Mouse (Mus musculus): ENCODE results near the gene Ctsf. TPM values are rescaled to one million over a fixed set of nuclear protein-coding genes. Genes with fewer than 3 reads are reported as not detected.
A peak's percentile ranks its signal among the peaks of the same experiment; 100 is the strongest.
"Not testable (repeated sequence)": the region's sequence is repeated elsewhere in the genome, so short reads cannot be mapped to it uniquely, and the experiment has no call there.

The Ctsf gene
- total RNA-seq, 2 experiments from 2014 or later = 102 to 112 TPM

DNA sequence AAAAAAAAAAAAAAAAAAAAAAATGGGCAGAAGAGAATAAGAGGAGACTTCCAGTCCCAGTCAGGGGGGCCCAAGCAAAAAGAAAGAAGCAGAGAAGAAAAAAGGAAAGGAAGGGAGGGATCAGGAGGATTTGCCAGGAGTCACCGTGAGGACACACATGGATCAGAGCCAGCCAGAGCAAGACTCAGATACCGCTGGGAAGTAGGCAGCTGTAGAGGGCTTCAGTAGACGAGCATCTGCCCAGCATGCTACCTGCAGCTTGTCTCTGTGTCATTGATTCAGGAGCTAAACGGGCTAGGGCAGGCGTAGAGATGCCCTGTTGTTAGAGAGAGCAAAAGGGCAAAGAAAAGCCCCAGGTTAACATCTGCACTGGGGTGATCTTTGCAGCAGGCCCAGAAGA lies 4.6 kb upstream of the Ctsf start:
- no peak for DNase-seq

- DNase-seq = no peak
Measured at GRCm38 (mm10) chr19:4855470-4855820, 515 bp downstream of the Ctsf start.

- no peak for DNase-seq
Measured at GRCm38 (mm10) chr19:4855951-4856350, 1.0 kb downstream of the Ctsf start.

DNA sequence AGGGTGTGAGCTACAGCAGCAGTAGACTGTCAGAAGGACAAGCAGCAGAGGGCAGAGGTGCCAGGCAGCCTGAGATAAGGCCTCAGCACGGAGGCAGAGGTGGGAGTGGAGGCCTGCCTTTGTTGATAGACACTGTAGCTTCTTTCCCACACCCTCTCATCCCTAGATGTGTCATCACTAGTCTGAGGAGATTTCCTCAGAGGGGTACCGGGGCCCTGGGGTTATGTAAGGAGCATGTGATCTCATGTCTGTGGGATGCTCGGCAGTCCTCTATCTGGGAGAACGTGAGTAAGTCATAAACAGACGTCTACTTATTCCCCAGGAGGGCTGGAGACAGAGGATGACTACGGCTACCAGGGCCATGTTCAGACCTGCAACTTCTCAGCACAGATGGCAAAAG lies 4.2 kb downstream of the Ctsf start:
- no peak for DNase-seq

DNA sequence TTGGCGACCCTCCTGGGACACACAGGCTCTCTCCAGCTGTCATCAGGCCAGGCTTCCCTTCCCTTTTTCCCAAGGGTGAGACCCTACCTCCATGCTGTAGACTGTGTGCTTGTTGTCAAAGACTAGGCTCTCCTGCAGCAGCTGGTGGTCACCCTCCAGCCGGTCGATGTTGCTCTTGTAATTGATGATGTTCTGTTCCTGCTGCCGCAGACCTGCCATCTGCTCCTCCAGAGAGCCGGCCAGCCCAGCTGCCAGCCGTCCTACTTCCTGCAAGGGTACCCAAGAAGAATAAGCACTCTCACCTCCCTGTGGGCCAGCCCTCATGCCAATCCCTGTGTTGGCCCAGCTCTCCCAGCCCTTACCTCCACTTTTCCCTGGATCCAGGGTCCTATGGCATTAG lies 8.1 kb downstream of the Ctsf start:
- no peak for DNase-seq

DNA sequence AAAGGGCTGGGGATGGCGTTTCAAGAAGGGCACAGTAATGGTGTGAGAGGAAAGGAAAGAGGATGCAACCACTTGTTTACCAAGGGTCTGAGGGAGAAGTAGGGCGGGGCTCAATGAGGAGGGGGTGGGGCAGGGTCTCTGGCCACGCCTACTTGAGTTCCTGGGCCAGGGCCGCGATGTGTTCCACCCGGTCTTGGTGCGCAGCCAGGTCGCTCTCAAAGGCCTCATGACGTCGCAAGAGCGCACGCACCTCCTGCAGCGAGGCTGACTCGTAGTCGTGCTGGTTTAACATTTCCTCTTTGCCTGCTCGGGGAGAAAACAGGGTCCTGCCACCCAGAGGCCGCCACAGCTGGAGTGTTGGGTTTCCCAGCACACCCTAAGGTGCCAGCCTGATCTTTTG lies 10.2 kb downstream of the Ctsf start:
- DNase-seq = no peak

GRCm38 (mm10) chr19:4874613-4875012 lies 19.7 kb downstream of the Ctsf start:
- not testable (repeated sequence) for DNase-seq

- DNase-seq = no peak
Measured at GRCm38 (mm10) chr19:4876241-4876640, 21.3 kb downstream of the Ctsf start.

- no peak for DNase-seq
Measured at GRCm38 (mm10) chr19:4876755-4877154, 21.8 kb downstream of the Ctsf start.

- DNase-seq = no peak
Measured at GRCm38 (mm10) chr19:4877785-4878184, 22.9 kb downstream of the Ctsf start, which contains the start of gene Actn3. Actn3 (minus strand) TSS chr19:4877909.

DNA sequence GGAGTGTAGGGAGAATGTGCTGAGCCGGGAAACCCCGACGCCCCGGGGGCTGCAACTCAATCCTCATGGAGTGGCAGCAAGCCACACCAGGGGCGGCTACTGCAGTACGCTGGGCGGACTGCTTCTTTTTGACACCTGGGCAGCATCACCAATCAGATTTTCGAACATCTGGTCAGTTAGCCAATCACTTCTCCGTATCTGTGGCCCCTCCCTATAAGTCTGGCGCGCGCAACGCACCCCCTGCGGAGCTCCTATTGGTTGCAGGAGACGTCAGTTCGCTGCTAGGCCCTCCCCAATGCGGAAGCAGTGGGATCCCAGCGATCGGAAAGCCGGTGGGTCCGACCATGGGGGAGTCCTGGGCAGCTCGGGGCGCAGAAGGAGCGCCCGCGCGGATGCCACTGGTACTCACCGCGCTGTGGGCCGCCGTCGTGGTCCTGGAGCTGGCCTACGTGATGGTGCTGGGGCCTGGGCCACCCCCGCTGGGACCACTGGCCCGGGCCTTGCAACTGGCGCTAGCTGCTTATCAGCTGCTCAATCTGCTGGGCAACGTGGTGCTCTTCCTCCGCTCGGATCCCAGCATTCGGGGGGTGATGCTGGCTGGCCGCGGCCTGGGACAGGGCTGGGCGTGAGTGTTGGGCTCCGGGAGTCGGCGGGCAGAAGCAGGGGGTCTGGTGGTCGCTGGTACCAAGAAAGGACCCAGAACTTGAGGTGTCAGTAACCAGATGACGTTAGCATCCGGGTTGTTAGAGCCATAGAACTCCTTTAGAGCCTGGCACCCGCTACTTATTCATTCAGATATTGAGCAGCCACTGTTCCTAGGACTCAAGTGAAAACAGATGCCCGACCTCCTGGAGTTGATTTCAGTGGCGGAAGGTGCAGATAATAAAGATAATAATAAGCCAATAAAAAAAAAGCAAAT lies 23.7 kb downstream of the Ctsf start, which contains the start of gene Zdhhc24:
Gene Zdhhc24 (plus strand): TSS at position 264 of the 919 bp plus-strand sequence.
- DNase-seq = peak; percentile 96 to 97

DNA sequence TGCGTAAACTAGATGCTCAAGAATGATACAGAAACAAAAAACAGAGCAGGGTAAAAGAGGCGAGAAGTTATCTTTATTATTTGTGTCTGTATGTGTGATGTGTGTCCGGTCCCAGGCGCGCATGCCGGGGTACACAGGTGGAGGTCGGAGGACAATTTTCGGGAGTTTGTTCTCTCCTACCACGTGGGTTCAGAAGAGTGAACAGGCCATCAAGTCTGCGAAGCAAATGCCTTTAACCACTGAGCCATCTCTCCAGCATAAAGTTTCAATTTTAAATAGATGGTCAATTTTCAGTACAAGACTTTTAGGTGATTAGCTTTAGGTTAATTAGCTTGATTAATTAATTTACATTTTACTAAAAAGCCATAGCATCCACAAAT lies 24.4 kb downstream of the Ctsf start:
- no peak for DNase-seq

DNA sequence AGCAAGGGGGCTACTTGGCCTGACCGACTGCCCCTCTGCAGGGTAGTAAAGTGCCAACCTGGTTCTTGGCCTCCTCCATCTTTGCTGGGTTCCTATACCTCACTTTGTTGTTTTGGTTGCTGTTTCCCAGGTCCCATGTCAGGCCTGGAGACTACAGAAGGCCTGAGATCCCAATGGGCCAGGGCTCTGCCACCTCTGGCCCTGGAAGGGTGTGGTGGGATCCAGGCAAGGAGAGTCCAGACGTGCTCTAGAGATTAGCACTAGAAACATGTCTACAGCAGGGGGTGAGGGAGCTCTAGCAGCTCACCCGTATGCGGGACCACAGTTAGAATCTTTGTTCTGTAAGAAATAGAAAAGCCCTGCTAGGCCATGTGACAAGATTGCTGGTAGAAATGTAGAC lies 29.0 kb downstream of the Ctsf start:
- no peak for DNase-seq

- no peak for DNase-seq
Measured at GRCm38 (mm10) chr19:4889791-4890190, 34.9 kb downstream of the Ctsf start.

DNA sequence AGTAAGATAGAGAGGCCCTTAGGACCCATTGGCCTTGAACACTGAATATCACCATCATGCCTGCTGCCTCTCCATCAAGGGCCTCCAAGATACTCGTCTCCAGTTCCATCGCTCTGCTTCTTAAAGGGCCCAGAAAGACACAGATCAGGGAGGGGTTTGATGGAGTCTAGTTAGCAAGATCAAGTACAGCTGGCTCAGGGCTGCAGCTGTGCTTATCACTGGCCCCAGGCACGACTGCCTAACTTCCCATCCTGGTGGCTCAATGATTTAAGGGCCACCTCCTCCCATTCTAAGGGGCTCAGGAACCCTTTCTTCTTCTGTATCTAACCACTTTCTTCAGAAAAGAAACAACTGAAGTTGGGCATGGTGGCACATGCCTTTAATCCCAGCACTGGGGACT lies 36.9 kb downstream of the Ctsf start:
- DNase-seq = no peak

DNA sequence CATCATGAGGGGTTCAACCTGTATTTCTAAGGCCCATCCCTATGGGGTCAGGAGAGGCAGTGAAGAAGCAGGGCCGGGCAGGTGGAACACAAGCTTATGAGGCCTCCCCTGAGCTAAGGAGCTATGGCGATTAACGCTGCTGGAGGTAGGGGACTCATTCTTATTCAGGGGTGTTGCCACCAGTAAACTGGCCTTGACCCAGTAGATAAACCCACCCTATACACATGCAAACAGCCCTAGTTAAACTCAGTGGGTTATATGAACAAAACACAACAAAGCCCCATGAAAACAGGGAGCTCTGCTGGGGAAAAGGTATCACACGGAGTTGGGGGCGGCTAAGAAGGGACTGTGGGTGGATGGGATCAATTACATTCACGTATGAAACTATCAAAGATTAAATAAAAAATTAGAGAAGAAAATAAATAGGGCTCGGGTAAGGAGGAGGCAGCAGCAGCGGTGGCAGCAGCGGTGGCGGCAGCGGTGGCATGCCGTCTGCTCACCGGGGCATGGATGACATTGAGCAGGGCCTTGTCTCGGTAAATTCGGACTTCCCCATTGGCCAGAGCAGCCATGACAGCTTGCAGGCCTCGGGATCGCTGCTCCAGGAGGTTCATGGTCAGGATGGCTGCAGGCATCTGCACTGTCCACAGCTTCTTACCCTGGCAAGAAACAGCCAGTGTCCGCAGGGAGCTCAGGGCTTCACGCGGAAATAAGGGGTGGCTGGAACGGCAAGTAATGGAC lies 42.0 kb downstream of the Ctsf start:
- no peak for DNase-seq

GRCm38 (mm10) chr19:4898972-4899371 lies 44.0 kb downstream of the Ctsf start:
- DNase-seq = no peak

GRCm38 (mm10) chr19:4899888-4900287 lies 45.0 kb downstream of the Ctsf start:
- no peak for DNase-seq

DNA sequence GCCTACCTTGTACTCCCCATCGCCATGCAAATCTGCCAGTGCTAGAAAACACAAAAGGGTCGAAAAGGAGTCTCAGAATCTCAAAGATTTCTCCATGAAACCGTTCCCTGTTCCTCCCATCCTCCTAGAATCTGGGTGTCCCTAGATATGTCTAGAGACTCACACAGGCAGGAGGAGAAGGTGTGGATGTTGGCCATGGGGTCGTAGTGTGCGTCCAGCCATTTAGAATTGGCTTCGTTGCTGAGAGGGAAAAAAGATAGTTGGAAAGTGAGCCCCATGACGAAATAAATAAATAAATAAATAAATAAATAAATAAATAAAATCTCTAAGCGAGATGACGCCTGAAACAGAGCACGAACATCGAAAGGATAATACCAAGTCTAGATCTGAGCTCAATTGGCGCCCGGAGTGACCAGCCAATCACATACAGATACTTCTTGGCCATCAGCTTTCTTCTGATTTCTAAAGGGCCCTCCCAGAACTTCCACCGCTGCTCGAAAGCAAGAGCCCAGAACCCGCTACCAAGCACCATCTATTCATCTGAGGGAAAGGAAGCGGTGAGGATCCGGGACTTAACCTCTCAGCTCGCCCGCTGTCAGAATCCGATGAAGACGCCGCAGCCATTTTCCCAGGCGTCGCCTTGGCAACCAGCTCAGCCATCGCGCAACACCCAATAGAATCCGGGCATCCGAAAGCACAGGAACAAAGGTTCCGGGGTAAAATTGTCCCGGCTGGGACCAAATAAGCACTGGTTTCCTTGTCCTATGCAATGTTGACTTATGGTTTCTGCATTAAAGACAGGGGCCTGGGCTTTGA lies 51.3 kb downstream of the Ctsf start, which contains the start of gene Bbs1:
Gene Bbs1 (minus strand): TSS at position 650 of the 816 bp plus-strand sequence.
- peak; percentile 79 to 81 for DNase-seq

- DNase-seq = no peak
Measured at GRCm38 (mm10) chr19:4908107-4908506, 53.2 kb downstream of the Ctsf start.

- no peak for DNase-seq
Measured at GRCm38 (mm10) chr19:4909376-4909775, 54.4 kb downstream of the Ctsf start.
